Mouse (Mus musculus) cortical plate, adult 2 months (tissue): ENCODE results near the gene Mrm2.

Source experiments
- CTCF ChIP-seq: fragments of 200-500 bp; IDR thresholded peaks from 2 replicates; pipeline ENCODE4 v1.5.1; 2011; ENCODE audit warnings: mild to moderate bottlenecking, control low read depth, low read length; ENCODE audit not compliant: insufficient read depth; ENCODE audit errors: extremely low read depth
- POLR2A ChIP-seq: fragments of 200-500 bp; IDR thresholded peaks from 2 replicates; pipeline ENCODE4 v1.6.1; 2011; ENCODE audit warnings: mild to moderate bottlenecking, low read length, control low read depth; ENCODE audit not compliant: insufficient read depth; ENCODE audit errors: extremely low read depth

DNA sequence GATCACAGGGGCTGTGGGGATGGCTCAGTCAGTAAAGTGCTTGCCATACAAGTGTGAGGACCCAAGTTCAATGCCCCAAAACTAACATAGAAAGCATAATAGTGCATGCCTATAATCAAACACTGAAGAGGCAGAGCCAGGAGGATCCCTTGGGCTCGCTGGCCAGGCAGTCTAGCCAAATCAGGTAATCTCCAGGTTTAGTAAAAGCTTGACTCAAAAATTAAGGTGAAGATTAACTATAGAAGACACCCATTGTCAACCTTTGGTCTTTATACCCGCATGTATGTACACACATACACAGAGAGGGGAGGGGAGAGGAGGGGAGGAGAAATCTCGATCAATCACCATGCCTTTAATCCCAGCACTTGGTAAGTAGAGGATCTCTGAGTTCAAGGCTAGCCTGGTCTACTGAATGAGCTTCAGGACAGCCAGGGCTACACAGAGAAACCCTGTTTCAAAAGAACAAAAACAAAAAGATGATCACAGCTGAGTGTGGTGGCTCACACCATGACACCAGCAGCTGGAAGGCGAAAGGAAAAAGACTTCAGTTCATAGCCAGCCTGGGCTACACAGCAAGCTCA, 43.6 kb upstream of the Mrm2 start:
- no peak for TF ChIP-seq CTCF
- no peak for TF ChIP-seq POLR2A
